Mouse (Mus musculus): ENCODE results near the gene Usf2. TPM values are rescaled to one million over a fixed set of nuclear protein-coding genes. Genes with fewer than 3 reads are reported as not detected.
A peak's percentile ranks its signal among the peaks of the same experiment; 100 is the strongest.

Usf2 gene
- polyA plus RNA-seq, 1 experiment from 2014 or later, result 18.1 TPM

DNA sequence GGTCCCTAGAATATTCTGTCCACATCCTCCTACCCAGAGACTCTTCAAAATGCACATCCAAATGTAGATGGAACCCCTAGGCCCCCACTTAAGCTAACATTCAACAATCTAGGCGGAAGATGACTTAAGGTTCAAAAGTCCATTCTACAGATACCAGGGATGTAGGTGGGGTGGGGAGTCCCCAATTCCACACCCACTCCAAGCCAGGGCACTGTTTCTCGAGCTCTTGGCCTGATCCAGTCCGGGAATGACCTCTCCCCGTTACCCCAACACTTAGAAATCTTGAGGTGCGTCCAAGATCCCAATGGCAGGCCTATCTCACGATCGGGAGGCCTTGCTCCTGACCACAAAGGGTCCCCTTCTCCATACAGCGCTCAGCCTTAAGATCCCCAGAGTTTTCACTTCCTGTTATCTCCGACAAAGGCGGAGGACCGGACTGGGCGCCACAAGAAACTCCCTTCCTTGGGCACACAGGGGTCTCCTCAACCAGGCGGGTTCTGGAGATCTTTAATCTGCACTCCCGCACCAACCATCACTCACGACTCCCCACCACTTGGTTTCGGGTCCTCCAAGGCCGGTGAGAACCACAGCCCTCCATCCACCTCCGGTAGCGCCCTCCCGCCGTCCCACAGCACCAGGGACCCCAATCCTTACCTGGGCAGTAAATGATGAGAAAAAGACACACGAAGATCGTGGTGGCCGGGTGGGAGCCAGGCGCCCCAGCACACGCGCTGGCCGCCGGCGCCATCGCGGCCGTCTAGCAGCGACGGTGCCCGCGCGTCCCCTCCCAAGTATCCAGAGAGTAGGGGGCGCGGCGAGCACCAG, 16.0 kb upstream of the Usf2 start:
- Histone ChIP-seq H3K4me1 (replicated peaks) (peaks cover 10% of the 10 kb centered on the region; the same call in 1 of the 2 replicates), H3K4me2 (replicated peaks) (peak overlapping the region; percentile 59), H3K9ac (peak overlapping the region; percentile 60), H3K9me3 (no peaks in the 10 kb centered on the region), H3K27me3 (replicated peaks) (peaks cover 8% of the 10 kb centered on the region), H3K4me3 (replicated peaks) (peak overlapping the region; percentile 56), H3K27ac (peak overlapping the region; percentile 87), H3K36me3 (no peaks in the 10 kb centered on the region)
- peak; percentile 56 for ATAC-seq
- WGBS, result 3% methylated on average over 41 of the region's 41 CpGs

DNA sequence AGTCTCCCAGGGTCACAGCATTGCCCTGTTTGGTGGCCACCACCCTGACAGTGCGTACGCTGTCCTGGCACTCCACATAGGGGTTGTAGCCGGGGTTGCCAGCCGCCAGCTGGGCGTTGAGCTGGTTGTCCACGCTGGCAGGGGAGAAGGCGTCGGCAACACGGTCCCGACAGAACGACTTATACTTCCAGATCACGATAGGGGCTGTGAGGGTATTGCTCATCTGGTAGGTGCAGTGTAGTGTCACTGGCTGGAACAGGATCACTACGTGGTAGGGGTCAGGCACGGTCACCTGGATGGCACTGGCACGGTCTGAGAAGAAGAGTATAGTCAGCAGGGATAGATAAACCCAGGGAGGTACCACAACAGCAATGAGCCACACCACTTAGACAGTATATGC, 15.3 kb upstream of the Usf2 start:
- ATAC-seq, result no peak
- Histone ChIP-seq H3K4me1 (replicated peaks) (peaks cover 10% of the 10 kb centered on the region; the same call in 1 of the 2 replicates), H3K9me3 (no peaks in the 10 kb centered on the region), H3K27ac (peak overlapping the region; percentile 13; the same call in 1 of the 2 replicates), H3K9ac (peak overlapping the region; percentile 60; the same call in 1 of the 2 replicates), H3K27me3 (replicated peaks) (peaks cover 8% of the 10 kb centered on the region), H3K4me3 (replicated peaks) (peak overlapping the region; percentile 56), H3K36me3 (no peaks in the 10 kb centered on the region), H3K4me2 (replicated peaks) (peak overlapping the region; percentile 59)
- WGBS, result 72% methylated on average over 15 of the region's 15 CpGs

- no peak for ATAC-seq
- peaks cover 6% of the 10 kb centered on the region; the same call in 1 of the 2 replicates for H3K4me1 ChIP-seq (replicated peaks)
- H3K4me2 ChIP-seq (replicated peaks), result no peak overlapping the region
- no peaks in the 10 kb centered on the region for H3K36me3 ChIP-seq
- H3K9ac ChIP-seq, result no peak overlapping the region
- no peaks in the 10 kb centered on the region for H3K9me3 ChIP-seq
- 81% methylated on average over 4 of the region's 4 CpGs for WGBS
- peaks cover 8% of the 10 kb centered on the region for H3K27me3 ChIP-seq (replicated peaks)
- H3K27ac ChIP-seq, result no peak overlapping the region
- no peak overlapping the region for H3K4me3 ChIP-seq (replicated peaks)
Measured at GRCm38 (mm10) chr7:30969174-30969573, 12.6 kb upstream of the Usf2 start.

DNA sequence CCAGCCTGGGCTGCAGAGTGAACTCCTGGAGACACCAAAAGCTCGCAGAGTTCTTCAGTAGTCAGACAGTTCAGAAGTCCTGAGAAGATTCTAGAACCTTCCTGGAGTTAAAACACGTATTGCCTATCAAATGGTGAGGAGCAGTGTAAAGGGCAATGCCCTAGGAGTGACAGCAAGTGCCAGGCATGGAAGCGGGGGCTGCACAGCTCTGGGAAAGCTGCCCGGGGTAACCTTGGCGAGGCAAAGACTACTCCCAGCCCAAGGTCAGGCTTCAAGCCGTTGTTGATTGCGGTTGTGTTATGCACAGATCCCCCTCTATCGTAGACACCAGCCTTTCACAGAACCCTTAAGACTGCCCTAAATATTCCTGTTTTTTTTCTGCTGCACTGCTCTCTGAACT, 12.0 kb upstream of the Usf2 start:
- Histone ChIP-seq H3K4me2 (replicated peaks) (no peak overlapping the region), H3K9me3 (no peaks in the 10 kb centered on the region), H3K36me3 (no peaks in the 10 kb centered on the region), H3K27ac (no peak overlapping the region), H3K4me3 (replicated peaks) (no peak overlapping the region), H3K4me1 (replicated peaks) (peaks cover 5% of the 10 kb centered on the region; the same call in 1 of the 2 replicates), H3K9ac (no peak overlapping the region), H3K27me3 (replicated peaks) (peaks cover 8% of the 10 kb centered on the region)
- ATAC-seq, result no peak
- 88% methylated on average over 8 of the region's 8 CpGs for WGBS

- no peaks in the 10 kb centered on the region for H3K4me1 ChIP-seq (replicated peaks)
- no peak for ATAC-seq
- no peak overlapping the region for H3K4me2 ChIP-seq (replicated peaks)
- H3K9me3 ChIP-seq, result no peaks in the 10 kb centered on the region
- 78% methylated on average over 3 of the region's 3 CpGs for WGBS
- H3K4me3 ChIP-seq (replicated peaks), result no peak overlapping the region
- H3K27ac ChIP-seq, result no peak overlapping the region
- no peaks in the 10 kb centered on the region for H3K27me3 ChIP-seq (replicated peaks)
- no peaks in the 10 kb centered on the region for H3K36me3 ChIP-seq
- H3K9ac ChIP-seq, result no peak overlapping the region
Measured at GRCm38 (mm10) chr7:30966657-30967056, 10.1 kb upstream of the Usf2 start.

GRCm38 (mm10) chr7:30965677-30966076, 9.1 kb upstream of the Usf2 start:
- Histone ChIP-seq H3K4me2 (replicated peaks) (no peak overlapping the region), H3K9ac (no peak overlapping the region), H3K36me3 (no peaks in the 10 kb centered on the region), H3K4me1 (replicated peaks) (no peaks in the 10 kb centered on the region), H3K27me3 (replicated peaks) (no peaks in the 10 kb centered on the region), H3K9me3 (no peaks in the 10 kb centered on the region), H3K4me3 (replicated peaks) (no peak overlapping the region), H3K27ac (no peak overlapping the region)
- WGBS, result 86% methylated on average over 14 of the region's 14 CpGs
- ATAC-seq, result no peak

DNA sequence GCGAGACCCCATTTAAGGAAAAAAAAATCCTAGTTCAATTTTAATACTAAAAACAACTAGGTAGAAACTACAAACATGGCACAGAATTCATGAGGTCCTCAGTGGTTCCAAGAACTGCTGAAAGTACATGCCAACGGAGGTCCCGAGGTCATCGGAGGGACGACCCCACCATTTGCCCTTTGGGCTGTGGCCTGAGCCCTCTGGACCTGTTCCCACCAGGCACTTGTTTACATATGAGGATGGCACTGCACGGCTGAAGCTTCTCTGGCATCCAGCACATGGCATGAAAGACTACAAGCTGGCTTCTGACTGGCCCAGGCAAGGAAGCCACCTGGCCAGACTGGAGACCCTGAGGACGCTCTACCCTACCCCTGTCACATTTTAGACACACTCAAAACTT, 7.8 kb upstream of the Usf2 start:
- Histone ChIP-seq H3K4me2 (replicated peaks) (no peak overlapping the region), H3K9me3 (no peaks in the 10 kb centered on the region), H3K4me1 (replicated peaks) (no peaks in the 10 kb centered on the region), H3K27ac (no peak overlapping the region), H3K9ac (no peak overlapping the region), H3K4me3 (replicated peaks) (no peak overlapping the region), H3K27me3 (replicated peaks) (no peaks in the 10 kb centered on the region), H3K36me3 (no peaks in the 10 kb centered on the region; the same call in 1 of the 2 replicates)
- no peak for ATAC-seq
- 83% methylated on average over 7 of the region's 7 CpGs for WGBS

- H3K9ac ChIP-seq, result no peak overlapping the region
- H3K4me2 ChIP-seq (replicated peaks), result no peak overlapping the region
- WGBS, result 96% methylated on average over 5 of the region's 5 CpGs
- H3K27ac ChIP-seq, result no peak overlapping the region
- peaks cover 7% of the 10 kb centered on the region; the same call in 1 of the 2 replicates for H3K4me1 ChIP-seq (replicated peaks)
- no peaks in the 10 kb centered on the region for H3K27me3 ChIP-seq (replicated peaks)
- H3K4me3 ChIP-seq (replicated peaks), result no peak overlapping the region
- no peaks in the 10 kb centered on the region; the same call in 1 of the 2 replicates for H3K36me3 ChIP-seq
- H3K9me3 ChIP-seq, result no peaks in the 10 kb centered on the region
- ATAC-seq, result no peak
Measured at GRCm38 (mm10) chr7:30962862-30963261, 6.3 kb upstream of the Usf2 start.

- Histone ChIP-seq H3K4me1 (replicated peaks) (peaks cover 17% of the 10 kb centered on the region), H3K9me3 (no peaks in the 10 kb centered on the region), H3K27me3 (replicated peaks) (no peaks in the 10 kb centered on the region), H3K36me3 (no peaks in the 10 kb centered on the region; the same call in 1 of the 2 replicates), H3K4me3 (replicated peaks) (no peak overlapping the region), H3K27ac (no peak overlapping the region), H3K9ac (no peak overlapping the region), H3K4me2 (replicated peaks) (no peak overlapping the region)
- no peak for ATAC-seq
- 86% methylated on average over 6 of the region's 6 CpGs for WGBS
Measured at GRCm38 (mm10) chr7:30959786-30960349, 3.3 kb upstream of the Usf2 start.

GRCm38 (mm10) chr7:30958866-30959487, 2.4 kb upstream of the Usf2 start:
- Histone ChIP-seq H3K4me2 (replicated peaks) (0 out of 2 replicates have a peak overlapping the region, but pooled peaks have one; percentile 65), H3K4me1 (replicated peaks) (peaks cover 17% of the 10 kb centered on the region), H3K9me3 (no peaks in the 10 kb centered on the region), H3K9ac (no peak overlapping the region), H3K27me3 (replicated peaks) (no peaks in the 10 kb centered on the region), H3K36me3 (peaks cover 4% of the 10 kb centered on the region), H3K27ac (no peak overlapping the region), H3K4me3 (replicated peaks) (no peak overlapping the region)
- whole genome bisulfite sequencing, result 92% methylated on average over 9 of the region's 9 CpGs
- ATAC-seq, result no peak

DNA sequence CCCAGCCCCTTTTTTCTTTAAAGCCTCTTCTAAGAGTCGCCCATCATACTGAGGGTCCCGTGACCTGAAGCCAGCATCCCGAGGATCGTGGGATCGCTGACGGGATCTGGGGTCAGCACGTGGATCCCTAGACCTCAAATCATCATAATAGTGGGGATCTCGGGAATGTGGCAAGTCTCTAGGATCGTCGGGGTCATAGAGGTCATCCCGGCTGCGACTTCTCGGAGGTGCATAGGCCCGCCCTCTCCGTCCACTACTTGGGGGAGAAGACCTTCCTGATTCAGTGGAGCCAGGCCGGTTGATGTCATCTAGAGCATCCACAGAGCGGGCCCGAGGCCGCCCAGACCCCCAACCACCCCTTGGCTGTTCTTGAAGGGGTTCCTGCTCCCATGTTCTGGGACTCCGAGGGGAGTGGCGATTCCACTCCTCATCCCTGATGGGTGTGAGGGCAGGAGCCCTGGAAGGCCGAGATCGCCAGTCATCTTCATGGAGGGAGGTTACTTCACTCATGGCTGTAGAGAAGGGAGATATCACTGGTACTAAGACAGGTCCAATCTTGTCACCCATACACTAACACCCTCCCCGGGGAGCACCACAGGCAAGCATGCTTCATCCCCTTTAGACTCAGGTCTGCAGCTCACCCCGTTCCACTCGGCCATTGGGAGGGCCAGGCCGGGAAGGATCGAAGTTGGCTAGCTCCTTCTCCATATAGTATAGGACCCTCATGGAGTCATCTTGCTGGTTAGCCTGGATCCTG, 1.7 kb upstream of the Usf2 start:
- no peak for ATAC-seq
- Histone ChIP-seq H3K27ac (peak overlapping the region; percentile 99), H3K27me3 (replicated peaks) (no peaks in the 10 kb centered on the region), H3K36me3 (peaks cover 10% of the 10 kb centered on the region), H3K9me3 (no peaks in the 10 kb centered on the region), H3K4me2 (replicated peaks) (peak overlapping the region; percentile 65), H3K4me1 (replicated peaks) (peaks cover 17% of the 10 kb centered on the region), H3K9ac (peak overlapping the region; percentile 99), H3K4me3 (replicated peaks) (peak overlapping the region; percentile 92)
- 69% methylated on average over 28 of the region's 28 CpGs for WGBS

- Histone ChIP-seq H3K4me3 (replicated peaks) (peak overlapping the region; percentile 92), H3K27ac (peak overlapping the region; percentile 99), H3K4me2 (replicated peaks) (peak overlapping the region; percentile 65), H3K9me3 (no peaks in the 10 kb centered on the region), H3K27me3 (replicated peaks) (no peaks in the 10 kb centered on the region), H3K4me1 (replicated peaks) (peaks cover 17% of the 10 kb centered on the region), H3K36me3 (peaks cover 18% of the 10 kb centered on the region), H3K9ac (peak overlapping the region; percentile 99)
- under 1% methylated on average over 43 of the region's 43 CpGs for WGBS
- peak; percentile 76 for ATAC-seq
Measured at GRCm38 (mm10) chr7:30957367-30957783, 772 bp upstream of the Usf2 start.
